Mouse (Mus musculus) heart, embryonic 12.5 days (tissue): ENCODE data around the gene Nfx1. TPM values are rescaled to one million over a fixed set of nuclear protein-coding genes. Genes with fewer than 3 reads are reported as not detected.

Source experiments
- ATAC-seq: fragments of 200-750 bp; cut with Nextera tagmentation; 2 replicates; pipeline ENCODE4 v1.8.0; 2017; ENCODE audit warnings: moderate TSS enrichment, moderate library complexity; ENCODE audit not compliant: insufficient number of reproducible peaks, low FRiP score
- H3K27ac ChIP-seq: fragments of 300-500 bp; sonication (generic); 2 replicates; pipeline ENCODE4 v1.5.1; 2016; ENCODE audit warnings: mild to moderate bottlenecking, moderate library complexity; ENCODE audit not compliant: poor library complexity, severe bottlenecking
- H3K27me3 ChIP-seq: fragments of 300-500 bp; sonication (generic); replicated peaks from 2 replicates; pipeline ENCODE4 v1.6.1; 2016; ENCODE audit warnings: mild to moderate bottlenecking, moderate library complexity
- H3K36me3 ChIP-seq: fragments of 300-500 bp; sonication (generic); 2 replicates; pipeline ENCODE4 v1.6.1; 2016; ENCODE audit warnings: mild to moderate bottlenecking, moderate library complexity
- H3K4me1 ChIP-seq: fragments of 300-500 bp; sonication (generic); replicated peaks from 2 replicates; pipeline ENCODE4 v1.6.1; 2016; ENCODE audit warnings: mild to moderate bottlenecking
- H3K4me2 ChIP-seq: fragments of 300-500 bp; sonication (generic); 2 replicates; pipeline ENCODE4 v1.6.1; 2016; ENCODE audit warnings: mild to moderate bottlenecking, moderate library complexity
- H3K4me3 ChIP-seq: fragments of 300-500 bp; sonication (generic); 2 replicates; pipeline ENCODE4 v1.5.1; 2016; ENCODE audit warnings: mild to moderate bottlenecking
- H3K9ac ChIP-seq: fragments of 300-500 bp; sonication (generic); 2 replicates; pipeline ENCODE4 v1.6.1; 2016; ENCODE audit warnings: mild to moderate bottlenecking, moderate library complexity
- H3K9me3 ChIP-seq: fragments of 300-500 bp; sonication (generic); replicated peaks from 2 replicates; pipeline ENCODE4 v1.6.1; 2016; ENCODE audit warnings: mild to moderate bottlenecking, moderate library complexity
- WGBS: fragments of 180-500 bp; shearing (Covaris S2); methylation state at CpG from one replicate; pipeline ENCODE4 v1.1.7; 2016; 5-methylcytosine and 5-hydroxymethylcytosine counted together
- polyA plus RNA-seq: library from polyadenylated mRNA; unstranded; fragments of >200 nt; fragmentation: Nextera tagmentation; extraction: Ambion mirVana; gene quantifications from 2 replicates; pipeline ENCODE4 v1.2.1, GENCODE M21; 2016

The Nfx1 gene
- polyA plus RNA-seq, 1 experiment from 2014 or later: 67.8 TPM

GRCm38 (mm10) chr4:41026086-41026787, 55.5 kb downstream of the Nfx1 start:
- H3K27ac ChIP-seq: no peak overlapping the region
- ATAC-seq: no peak
- H3K36me3 ChIP-seq: peaks cover 60% of the 10 kb centered on the region
- WGBS: 52% methylated on average over 8 of the region's 8 CpGs
- H3K27me3 ChIP-seq: no peaks in the 10 kb centered on the region
- no peak overlapping the region for H3K9ac ChIP-seq
- H3K4me2 ChIP-seq: no peak overlapping the region
- no peak overlapping the region for H3K4me3 ChIP-seq
- H3K9me3 ChIP-seq: no peaks in the 10 kb centered on the region
- no peaks in the 10 kb centered on the region for H3K4me1 ChIP-seq

GRCm38 (mm10) chr4:41027872-41028271, 57.2 kb downstream of the Nfx1 start:
- Histone ChIP-seq H3K9me3 (no peaks in the 10 kb centered on the region), H3K27me3 (no peaks in the 10 kb centered on the region), H3K36me3 (peaks cover 46% of the 10 kb centered on the region), H3K4me3 (no peak overlapping the region), H3K9ac (no peak overlapping the region), H3K4me1 (no peaks in the 10 kb centered on the region), H3K27ac (no peak overlapping the region), H3K4me2 (no peak overlapping the region)
- 83% methylated on average over 3 of the region's 3 CpGs for WGBS
- ATAC-seq: no peak

- 78% methylated on average over 4 of the region's 4 CpGs for WGBS
- H3K4me1 ChIP-seq: no peaks in the 10 kb centered on the region
- H3K27me3 ChIP-seq: no peaks in the 10 kb centered on the region
- H3K4me3 ChIP-seq: no peak overlapping the region
- H3K36me3 ChIP-seq: peaks cover 42% of the 10 kb centered on the region
- no peak overlapping the region for H3K27ac ChIP-seq
- H3K9me3 ChIP-seq: no peaks in the 10 kb centered on the region
- no peak overlapping the region for H3K4me2 ChIP-seq
- no peak for ATAC-seq
- H3K9ac ChIP-seq: no peak overlapping the region
Observed at GRCm38 (mm10) chr4:41028272-41028671, 57.6 kb downstream of the Nfx1 start.

GRCm38 (mm10) chr4:41029372-41029771, 58.7 kb downstream of the Nfx1 start:
- ATAC-seq: no peak
- no peaks in the 10 kb centered on the region for H3K4me1 ChIP-seq
- WGBS: 86% methylated on average over 5 of the region's 5 CpGs

GRCm38 (mm10) chr4:41031242-41031641, 60.5 kb downstream of the Nfx1 start:
- Histone ChIP-seq H3K4me2 (no peak overlapping the region), H3K36me3 (peaks cover 18% of the 10 kb centered on the region), H3K9ac (no peak overlapping the region), H3K9me3 (no peaks in the 10 kb centered on the region), H3K4me1 (no peaks in the 10 kb centered on the region), H3K27ac (no peak overlapping the region), H3K4me3 (no peak overlapping the region), H3K27me3 (no peaks in the 10 kb centered on the region)
- ATAC-seq: no peak
- 78% methylated on average over 3 of the region's 3 CpGs for WGBS

More at GRCm38 (mm10) chr4:41029372-41029771, 58.7 kb downstream of the Nfx1 start:
- Histone ChIP-seq H3K9ac (no peak overlapping the region), H3K9me3 (no peaks in the 10 kb centered on the region), H3K27ac (no peak overlapping the region), H3K4me2 (no peak overlapping the region), H3K27me3 (no peaks in the 10 kb centered on the region), H3K4me3 (no peak overlapping the region), H3K36me3 (peaks cover 31% of the 10 kb centered on the region)

GRCm38 (mm10) chr4:41037942-41038341, 67.2 kb downstream of the Nfx1 start:
- 34% methylated on average over 3 of the region's 3 CpGs for WGBS
- Histone ChIP-seq H3K27me3 (no peaks in the 10 kb centered on the region), H3K4me1 (peaks cover 10% of the 10 kb centered on the region), H3K36me3 (no peaks in the 10 kb centered on the region), H3K4me2 (no peak overlapping the region), H3K27ac (no peak overlapping the region), H3K9me3 (no peaks in the 10 kb centered on the region), H3K4me3 (no peak overlapping the region), H3K9ac (no peak overlapping the region)
- ATAC-seq: no peak

- H3K4me2 ChIP-seq: no peak overlapping the region
- peaks cover 10% of the 10 kb centered on the region for H3K4me1 ChIP-seq
- no peak overlapping the region for H3K27ac ChIP-seq
- WGBS: 70% methylated on average over 7 of the region's 7 CpGs
- no peaks in the 10 kb centered on the region for H3K9me3 ChIP-seq
- H3K9ac ChIP-seq: no peak overlapping the region
- no peaks in the 10 kb centered on the region for H3K27me3 ChIP-seq
- no peaks in the 10 kb centered on the region for H3K36me3 ChIP-seq
- no peak overlapping the region for H3K4me3 ChIP-seq
- no peak for ATAC-seq
Observed at GRCm38 (mm10) chr4:41040983-41041382, 70.3 kb downstream of the Nfx1 start.

- peaks cover 23% of the 10 kb centered on the region for H3K4me1 ChIP-seq
- no peaks in the 10 kb centered on the region for H3K36me3 ChIP-seq
- H3K27ac ChIP-seq: no peak overlapping the region
- no peak overlapping the region for H3K9ac ChIP-seq
- no peak overlapping the region for H3K4me2 ChIP-seq
- no peak overlapping the region for H3K4me3 ChIP-seq
- H3K27me3 ChIP-seq: no peaks in the 10 kb centered on the region
- WGBS: 80% methylated on average over 12 of the region's 12 CpGs
- H3K9me3 ChIP-seq: no peaks in the 10 kb centered on the region
- no peak for ATAC-seq
Observed at GRCm38 (mm10) chr4:41042880-41043279, 72.2 kb downstream of the Nfx1 start.

GRCm38 (mm10) chr4:41043961-41044360, 73.3 kb downstream of the Nfx1 start:
- no peaks in the 10 kb centered on the region for H3K36me3 ChIP-seq
- no peak overlapping the region for H3K9ac ChIP-seq
- no peaks in the 10 kb centered on the region for H3K27me3 ChIP-seq
- no peaks in the 10 kb centered on the region for H3K9me3 ChIP-seq
- H3K4me3 ChIP-seq: no peak overlapping the region
- ATAC-seq: no peak
- H3K27ac ChIP-seq: no peak overlapping the region
- no peak overlapping the region for H3K4me2 ChIP-seq
- WGBS: 80% methylated on average over 5 of the region's 5 CpGs
- H3K4me1 ChIP-seq: peaks cover 24% of the 10 kb centered on the region

GRCm38 (mm10) chr4:41045288-41045687, 74.6 kb downstream of the Nfx1 start:
- ATAC-seq: no peak

GRCm38 (mm10) chr4:41046254-41046795, 75.6 kb downstream of the Nfx1 start:
- Histone ChIP-seq H3K9me3 (no peaks in the 10 kb centered on the region), H3K27me3 (no peaks in the 10 kb centered on the region), H3K36me3 (no peaks in the 10 kb centered on the region), H3K9ac (no peak overlapping the region), H3K27ac (no peak overlapping the region), H3K4me3 (no peak overlapping the region), H3K4me1 (peaks cover 31% of the 10 kb centered on the region), H3K4me2 (no peak overlapping the region)
- WGBS: 70% methylated on average over 13 of the region's 13 CpGs
- ATAC-seq: no peak

More at GRCm38 (mm10) chr4:41045288-41045687, 74.6 kb downstream of the Nfx1 start:
- 85% methylated on average over 3 of the region's 3 CpGs for WGBS
- Histone ChIP-seq H3K27me3 (no peaks in the 10 kb centered on the region), H3K4me1 (peaks cover 28% of the 10 kb centered on the region), H3K4me3 (no peak overlapping the region), H3K27ac (no peak overlapping the region), H3K4me2 (no peak overlapping the region), H3K36me3 (no peaks in the 10 kb centered on the region), H3K9me3 (no peaks in the 10 kb centered on the region), H3K9ac (no peak overlapping the region)
